26 mouse cellular contexts compared by ENCODE assay signal in genomic region chr15:25236191-25236723, GRCm38 (mm10).
"Had no signal": no experiment of that assay in that cellular context is flagged by ENCODE, and none has a peak within 500 bp of the region (broad histone marks: within the 10 kb centered on the region; RNA-seq: fewer than 3 reads in every experiment).

No protein-coding gene starts in this region.

- H3K9ac ChIP-seq: heart, embryonic 13.5 days; heart, embryonic 15.5 days; hindbrain, embryonic 12.5 days; hindbrain, embryonic 14.5 days; intestine, embryonic 15.5 days; kidney, embryonic 15.5 days; limb, embryonic 12.5 days; liver, embryonic 13.5 days had no signal

- H3K4me3 ChIP-seq: gastrocnemius, adult 2 months; heart, adult 2 months; heart, embryonic 13.5 days; heart, embryonic 15.5 days; hindbrain, embryonic 10.5 days; hindbrain, embryonic 12.5 days; intestine, embryonic 15.5 days; kidney, embryonic 15.5 days; limb, embryonic 10.5 days; limb, embryonic 12.5 days; liver, embryonic 13.5 days had no signal

- H3K27me3 ChIP-seq: heart, embryonic 13.5 days; heart, embryonic 15.5 days; hindbrain, embryonic 12.5 days; intestine, embryonic 15.5 days; kidney, embryonic 15.5 days; limb, embryonic 12.5 days; liver, embryonic 13.5 days had no signal

- DNase-seq: gastrocnemius, adult 2 months; gastrocnemius, postnatal 10 days; gastrocnemius, postnatal 25 days; heart, adult 2 months; heart, postnatal 14 days; heart, postnatal 36 days; kidney, adult 2 months; kidney, adult 9 months; kidney, postnatal 14 days; kidney, postnatal 36 days; layer of hippocampus, adult 9-11 months; layer of hippocampus, postnatal 36 days; liver; liver, embryonic 13.5 days had no signal

- H3K4me2 ChIP-seq: heart, embryonic 11.5 days; heart, embryonic 13.5 days; heart, embryonic 15.5 days; hindbrain, embryonic 12.5 days; hindbrain, embryonic 14.5 days; intestine, embryonic 15.5 days; kidney, embryonic 15.5 days; limb, embryonic 12.5 days; liver, embryonic 11.5 days; liver, embryonic 13.5 days had no signal

- H3K27ac ChIP-seq: gastrocnemius, adult 2 months; heart, adult 2 months; heart, embryonic 13.5 days; heart, embryonic 15.5 days; hindbrain, embryonic 10.5 days; hindbrain, embryonic 12.5 days; hindbrain, embryonic 14.5 days; intestine, embryonic 15.5 days; kidney, embryonic 15.5 days; kidney, postnatal 0 days; limb, embryonic 10.5 days; limb, embryonic 12.5 days; liver, embryonic 13.5 days had no signal

- H3K9me3 ChIP-seq: heart, embryonic 13.5 days; heart, embryonic 15.5 days; hindbrain, embryonic 10.5 days; hindbrain, embryonic 12.5 days; intestine, embryonic 15.5 days; kidney, embryonic 15.5 days; limb, embryonic 10.5 days; limb, embryonic 12.5 days; liver, embryonic 13.5 days had no signal

- H3K4me1 ChIP-seq: heart, embryonic 13.5 days; heart, embryonic 15.5 days; hindbrain, embryonic 10.5 days; hindbrain, embryonic 12.5 days; intestine, embryonic 15.5 days; kidney, embryonic 15.5 days; limb, embryonic 12.5 days; liver, embryonic 13.5 days had no signal

- H3K36me3 ChIP-seq: heart, embryonic 13.5 days; heart, embryonic 15.5 days; hindbrain, embryonic 10.5 days; hindbrain, embryonic 12.5 days; intestine, embryonic 15.5 days; kidney, embryonic 15.5 days; limb, embryonic 10.5 days; limb, embryonic 12.5 days; liver, embryonic 13.5 days had no signal
